Mouse (Mus musculus) heart, embryonic 11.5 days (tissue): Measurements from ENCODE around the gene Pds5a. TPM values are rescaled to one million over a fixed set of nuclear protein-coding genes. Genes with fewer than 3 reads are reported as not detected.

Source experiments
- ATAC-seq: fragments of 200-750 bp; cut with Nextera tagmentation; replicated peaks from 2 replicates; pipeline ENCODE4 v1.8.0; 2017; ENCODE audit warnings: moderate library complexity; ENCODE audit not compliant: insufficient number of reproducible peaks, low FRiP score, low TSS enrichment
- H3K27ac ChIP-seq: fragments of 300-500 bp; sonication (generic); 2 replicates; pipeline ENCODE4 v1.5.1; 2014; ENCODE audit warnings: mild to moderate bottlenecking, low read depth, low read length
- H3K27me3 ChIP-seq: fragments of 300-500 bp; sonication (generic); 2 replicates; pipeline ENCODE4 v1.6.1; 2014; ENCODE audit warnings: mild to moderate bottlenecking, low read length, mixed read lengths; ENCODE audit not compliant: control insufficient read depth, insufficient read depth
- H3K36me3 ChIP-seq: fragments of 300-500 bp; sonication (generic); 2 replicates; pipeline ENCODE4 v1.6.1; 2014; ENCODE audit warnings: mild to moderate bottlenecking, low read length, moderate library complexity, mixed read lengths; ENCODE audit not compliant: control insufficient read depth, insufficient read depth
- H3K4me1 ChIP-seq: fragments of 300-500 bp; sonication (generic); 2 replicates; pipeline ENCODE4 v1.6.1; 2014; ENCODE audit warnings: low read length; ENCODE audit not compliant: control insufficient read depth, insufficient read depth
- H3K4me2 ChIP-seq: fragments of 300-500 bp; sonication (generic); 2 replicates; pipeline ENCODE4 v1.6.1; 2014; ENCODE audit warnings: mild to moderate bottlenecking, moderate library complexity
- H3K4me3 ChIP-seq: fragments of 300-500 bp; sonication (generic); 2 replicates; pipeline ENCODE4 v1.5.1; 2014; ENCODE audit warnings: low read depth, low read length
- H3K9ac ChIP-seq: fragments of 300-500 bp; sonication (generic); 2 replicates; pipeline ENCODE4 v1.6.1; 2014; ENCODE audit warnings: mild to moderate bottlenecking, low read depth, low read length, moderate library complexity
- H3K9me3 ChIP-seq: fragments of 300-500 bp; sonication (generic); replicated peaks from 2 replicates; pipeline ENCODE4 v1.6.1; 2016; ENCODE audit warnings: low read length; ENCODE audit not compliant: control insufficient read depth
- WGBS: fragments of 180-500 bp; shearing (Covaris S2); extraction: QIAGEN DNeasy Blood & Tissue Kit; methylation state at CpG from one replicate; pipeline ENCODE4 v1.1.7; 2014; ENCODE audit not compliant: insufficient replicate concordance; 5-methylcytosine and 5-hydroxymethylcytosine counted together
- polyA plus RNA-seq: library from polyadenylated mRNA; unstranded; fragments of >200 nt; fragmentation: Nextera tagmentation; extraction: Ambion mirVana; gene quantifications from 2 replicates; pipeline ENCODE4 v1.2.1, GENCODE M21; 2014

The Pds5a gene
- polyA plus RNA-seq, 1 experiment from 2014 or later, result 70.8 TPM

DNA sequence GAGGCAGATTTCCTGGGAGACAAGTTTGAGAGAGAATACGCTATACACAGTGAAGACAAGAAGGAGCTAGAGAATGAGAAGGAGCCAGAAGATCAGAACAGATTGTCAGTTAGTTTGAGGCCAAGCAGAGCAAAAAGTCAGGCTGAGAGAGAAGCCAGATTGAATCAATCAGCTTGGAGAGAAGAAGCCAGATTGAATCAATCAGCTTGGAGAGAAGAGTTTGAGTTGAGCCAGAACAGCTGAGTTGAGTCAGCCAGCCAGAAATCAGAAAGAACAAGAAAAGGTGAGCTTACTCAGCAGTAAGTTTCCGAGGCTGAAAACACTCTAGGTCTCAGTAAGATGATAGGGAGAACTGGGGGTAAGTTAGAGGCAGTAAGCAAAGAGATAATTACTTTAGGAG is 123.2 kb downstream of the Pds5a start:
- Histone ChIP-seq H3K4me1 (no peaks in the 10 kb centered on the region; the same call in 1 of the 2 replicates), H3K27ac (no peak overlapping the region), H3K4me3 (no peak overlapping the region), H3K27me3 (no peaks in the 10 kb centered on the region), H3K36me3 (no peaks in the 10 kb centered on the region; the same call in 1 of the 2 replicates), H3K9me3 (no peaks in the 10 kb centered on the region), H3K4me2 (no peak overlapping the region), H3K9ac (no peak overlapping the region)
- no peak for ATAC-seq
- WGBS, result 83% methylated on average over 2 of the region's 2 CpGs

DNA sequence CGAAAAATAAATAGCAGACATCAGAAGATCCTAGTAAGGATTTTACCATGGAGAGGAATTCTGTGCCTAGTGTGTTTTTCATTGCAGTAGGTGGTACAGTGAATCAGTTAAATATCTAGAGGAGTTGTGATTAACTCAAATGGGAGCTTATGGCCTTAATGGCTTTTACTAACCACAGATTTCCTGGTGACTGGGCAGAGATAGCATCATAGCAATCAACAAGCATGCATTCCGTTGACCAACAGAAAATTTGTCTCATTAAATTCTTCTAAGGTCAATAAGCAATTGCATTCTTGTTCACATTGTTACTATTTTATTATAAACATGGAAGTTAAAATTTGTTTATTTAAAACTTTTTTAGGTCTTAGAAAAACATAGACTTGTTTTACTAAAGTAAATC is 132.6 kb downstream of the Pds5a start:
- no peaks in the 10 kb centered on the region for H3K36me3 ChIP-seq
- ATAC-seq, result no peak
- H3K9ac ChIP-seq, result no peak overlapping the region
- WGBS, result 79% methylated on average over 2 of the region's 2 CpGs
- H3K4me3 ChIP-seq, result no peak overlapping the region
- H3K27ac ChIP-seq, result no peak overlapping the region
- no peaks in the 10 kb centered on the region for H3K9me3 ChIP-seq
- H3K4me1 ChIP-seq, result peaks cover 8% of the 10 kb centered on the region
- H3K4me2 ChIP-seq, result no peak overlapping the region
- H3K27me3 ChIP-seq, result no peaks in the 10 kb centered on the region

GRCm38 (mm10) chr5:65561125-65561893 is 136.8 kb downstream of the Pds5a start:
- no peak for ATAC-seq
- Histone ChIP-seq H3K4me1 (peaks cover 8% of the 10 kb centered on the region), H3K9ac (no peak overlapping the region), H3K4me3 (no peak overlapping the region), H3K4me2 (no peak overlapping the region; the same call in 1 of the 2 replicates), H3K36me3 (no peaks in the 10 kb centered on the region), H3K9me3 (no peaks in the 10 kb centered on the region), H3K27ac (no peak overlapping the region), H3K27me3 (no peaks in the 10 kb centered on the region)
- 41% methylated on average over 20 of the region's 20 CpGs for WGBS

DNA sequence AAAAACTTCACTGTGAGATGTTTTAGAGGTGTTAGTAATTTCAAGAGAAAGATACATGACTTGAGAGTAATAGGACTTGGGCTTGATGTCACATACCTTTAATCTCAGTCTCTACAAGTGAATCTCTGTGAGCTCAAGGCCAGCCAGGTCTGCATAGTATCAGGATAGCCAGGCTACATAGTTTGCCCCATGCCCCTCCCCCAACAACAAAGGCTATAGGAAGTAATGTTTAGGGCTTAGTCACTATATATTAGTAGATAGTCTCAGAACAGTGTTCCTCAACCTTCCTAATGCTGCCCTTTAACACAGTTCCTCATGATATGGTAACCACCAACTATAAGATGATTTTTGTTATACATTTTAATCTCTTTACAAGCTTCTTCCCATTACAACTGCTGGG is 141.0 kb downstream of the Pds5a start:
- Histone ChIP-seq H3K36me3 (no peaks in the 10 kb centered on the region), H3K9me3 (no peaks in the 10 kb centered on the region), H3K9ac (no peak overlapping the region), H3K4me2 (no peak overlapping the region), H3K27me3 (no peaks in the 10 kb centered on the region), H3K4me3 (no peak overlapping the region), H3K4me1 (peaks cover 8% of the 10 kb centered on the region), H3K27ac (no peak overlapping the region)
- ATAC-seq, result no peak

Other genes with a start within 250 kb of the Pds5a start
- gene Gm43552, start 205.4 kb downstream of the Pds5a start, polyA plus RNA-seq, result not detected in 2 replicates
- gene Smim14, start 161.1 kb downstream of the Pds5a start, polyA plus RNA-seq, result 92.0 and 108 TPM in 2 replicates
- 114 and 120 TPM in 2 replicates for gene Ube2k, start 161.0 kb downstream of the Pds5a start, polyA plus RNA-seq
- gene N4bp2, start 65.2 kb upstream of the Pds5a start, polyA plus RNA-seq, result 32.7 and 47.9 TPM in 2 replicates
- gene Rhoh, start 162.9 kb upstream of the Pds5a start, polyA plus RNA-seq, result 0.37 and 0.66 TPM in 2 replicates
- not detected in 2 replicates for gene Chrna9, start 236.6 kb upstream of the Pds5a start, polyA plus RNA-seq